Mouse (Mus musculus) liver, embryonic 14.5 days (tissue): ENCODE data around the gene Slc35e2.

Source experiments
- CTCF ChIP-seq: IDR thresholded peaks from 2 replicates; pipeline ENCODE4 v1.5.1; 2016; ENCODE audit warnings: antibody characterized with exemption, low read depth, control low read depth
- EP300 ChIP-seq: IDR thresholded peaks from 2 replicates; pipeline ENCODE4 v1.6.1; 2016; ENCODE audit warnings: antibody characterized with exemption, low read depth

- TF ChIP-seq CTCF (no peak), EP300 (no peak)
Observed at GRCm38 (mm10) chr4:155660641-155661040, 59.4 kb downstream of the Slc35e2 start.
